Mouse (Mus musculus): ENCODE measurements around the gene Ffar2. TPM values are rescaled to one million over a fixed set of nuclear protein-coding genes. Genes with fewer than 3 reads are reported as not detected.
"Not testable (repeated sequence)": the region's sequence is repeated elsewhere in the genome, so short reads cannot be mapped to it uniquely, and the experiment has no call there.

Ffar2 gene
- polyA plus RNA-seq, 1 experiment from 2014 or later, result 0.10 TPM

GRCm38 (mm10) chr7:30832261-30832660 is 8.7 kb upstream of the Ffar2 start:
- Histone ChIP-seq H3K27ac (ENCODE audit: low read depth, low read length) (no peak overlapping the region), H3K27me3 (replicated peaks; ENCODE audit: control insufficient read depth, insufficient read depth, low read length) (no peaks in the 10 kb centered on the region), H3K36me3 (ENCODE audit: control insufficient read depth, insufficient read depth, low read length) (no peaks in the 10 kb centered on the region), H3K9me3 (ENCODE audit: control insufficient read depth, low read length) (no peaks in the 10 kb centered on the region), H3K4me2 (ENCODE audit: low read length) (no peak overlapping the region), H3K4me1 (ENCODE audit: control insufficient read depth, insufficient read depth, low read depth, low read length) (no peaks in the 10 kb centered on the region), H3K9ac (ENCODE audit: low read depth, low read length) (no peak overlapping the region), H3K4me3 (ENCODE audit: low read length) (no peak overlapping the region)
- 75% methylated on average over 11 of the region's 17 CpGs for WGBS
- no peak for ATAC-seq

GRCm38 (mm10) chr7:30829428-30829827 is 5.9 kb upstream of the Ffar2 start:
- ATAC-seq, result no peak

GRCm38 (mm10) chr7:30828871-30829270 is 5.3 kb upstream of the Ffar2 start:
- not testable (repeated sequence) for H3K4me3 ChIP-seq (ENCODE audit: low read length); H3K27ac ChIP-seq (ENCODE audit: low read depth, low read length); H3K27me3 ChIP-seq (replicated peaks; ENCODE audit: control insufficient read depth, insufficient read depth, low read length); H3K9ac ChIP-seq (ENCODE audit: low read depth, low read length); ATAC-seq; H3K9me3 ChIP-seq (ENCODE audit: control insufficient read depth, low read length); H3K4me2 ChIP-seq (ENCODE audit: low read length); H3K4me1 ChIP-seq (ENCODE audit: control insufficient read depth, insufficient read depth, low read depth, low read length); H3K36me3 ChIP-seq (ENCODE audit: control insufficient read depth, insufficient read depth, low read length)

More at GRCm38 (mm10) chr7:30829428-30829827, 5.9 kb upstream of the Ffar2 start:
- Histone ChIP-seq H3K4me2 (ENCODE audit: low read length) (no peak overlapping the region), H3K9me3 (ENCODE audit: control insufficient read depth, low read length) (no peaks in the 10 kb centered on the region), H3K9ac (ENCODE audit: low read depth, low read length) (no peak overlapping the region), H3K4me3 (ENCODE audit: low read length) (no peak overlapping the region), H3K27me3 (replicated peaks; ENCODE audit: control insufficient read depth, insufficient read depth, low read length) (no peaks in the 10 kb centered on the region), H3K27ac (ENCODE audit: low read depth, low read length) (no peak overlapping the region), H3K4me1 (ENCODE audit: control insufficient read depth, insufficient read depth, low read depth, low read length) (no peaks in the 10 kb centered on the region), H3K36me3 (ENCODE audit: control insufficient read depth, insufficient read depth, low read length) (no peaks in the 10 kb centered on the region)
- WGBS, result 69% methylated on average over 3 of the region's 3 CpGs

- Histone ChIP-seq H3K9ac (ENCODE audit: low read depth, low read length) (no peak overlapping the region), H3K27ac (ENCODE audit: low read depth, low read length) (no peak overlapping the region), H3K9me3 (ENCODE audit: control insufficient read depth, low read length) (no peaks in the 10 kb centered on the region), H3K27me3 (replicated peaks; ENCODE audit: control insufficient read depth, insufficient read depth, low read length) (0 out of 2 replicates have a peak, but pooled peaks cover 1% of the 10 kb centered on the region), H3K36me3 (ENCODE audit: control insufficient read depth, insufficient read depth, low read length) (no peaks in the 10 kb centered on the region), H3K4me2 (ENCODE audit: low read length) (no peak overlapping the region), H3K4me1 (ENCODE audit: control insufficient read depth, insufficient read depth, low read depth, low read length) (no peaks in the 10 kb centered on the region), H3K4me3 (ENCODE audit: low read length) (no peak overlapping the region)
- ATAC-seq, result no peak
- 95% methylated on average over 10 of the region's 10 CpGs for WGBS
These were observed 3.1 kb upstream of the Ffar2 start for GRCm38 (mm10) chr7:30826660-30827059.

- no peaks in the 10 kb centered on the region for H3K9me3 ChIP-seq (ENCODE audit: control insufficient read depth, low read length)
- H3K4me1 ChIP-seq (ENCODE audit: control insufficient read depth, insufficient read depth, low read depth, low read length), result no peaks in the 10 kb centered on the region
- no peak overlapping the region for H3K4me2 ChIP-seq (ENCODE audit: low read length)
- no peak overlapping the region for H3K9ac ChIP-seq (ENCODE audit: low read depth, low read length)
- H3K27me3 ChIP-seq (replicated peaks; ENCODE audit: control insufficient read depth, insufficient read depth, low read length), result 0 out of 2 replicates have a peak, but pooled peaks cover 2% of the 10 kb centered on the region
- 93% methylated on average over 3 of the region's 3 CpGs for WGBS
- ATAC-seq, result no peak
- no peaks in the 10 kb centered on the region for H3K36me3 ChIP-seq (ENCODE audit: control insufficient read depth, insufficient read depth, low read length)
- H3K27ac ChIP-seq (ENCODE audit: low read depth, low read length), result no peak overlapping the region
- no peak overlapping the region for H3K4me3 ChIP-seq (ENCODE audit: low read length)
These were observed 731 bp upstream of the Ffar2 start for GRCm38 (mm10) chr7:30824306-30824705.

GRCm38 (mm10) chr7:30821532-30821931 is 2.0 kb downstream of the Ffar2 start:
- H3K4me1 ChIP-seq (ENCODE audit: control insufficient read depth, insufficient read depth, low read depth, low read length), result no peaks in the 10 kb centered on the region
- H3K4me3 ChIP-seq (ENCODE audit: low read length), result no peak overlapping the region
- H3K27ac ChIP-seq (ENCODE audit: low read depth, low read length), result no peak overlapping the region
- ATAC-seq, result no peak
- H3K9ac ChIP-seq (ENCODE audit: low read depth, low read length), result no peak overlapping the region
- WGBS, result 68% methylated on average over 5 of the region's 5 CpGs
- H3K9me3 ChIP-seq (ENCODE audit: control insufficient read depth, low read length), result no peaks in the 10 kb centered on the region
- 0 out of 2 replicates have a peak, but pooled peaks cover 2% of the 10 kb centered on the region for H3K27me3 ChIP-seq (replicated peaks; ENCODE audit: control insufficient read depth, insufficient read depth, low read length)
- no peak overlapping the region for H3K4me2 ChIP-seq (ENCODE audit: low read length)
- no peaks in the 10 kb centered on the region for H3K36me3 ChIP-seq (ENCODE audit: control insufficient read depth, insufficient read depth, low read length)

- no peak overlapping the region for H3K9ac ChIP-seq (ENCODE audit: low read depth, low read length)
- 0 out of 2 replicates have a peak, but pooled peaks cover 2% of the 10 kb centered on the region for H3K27me3 ChIP-seq (replicated peaks; ENCODE audit: control insufficient read depth, insufficient read depth, low read length)
- no peaks in the 10 kb centered on the region for H3K9me3 ChIP-seq (ENCODE audit: control insufficient read depth, low read length)
- no peak overlapping the region for H3K4me3 ChIP-seq (ENCODE audit: low read length)
- H3K27ac ChIP-seq (ENCODE audit: low read depth, low read length), result no peak overlapping the region
- no peak for ATAC-seq
- H3K36me3 ChIP-seq (ENCODE audit: control insufficient read depth, insufficient read depth, low read length), result no peaks in the 10 kb centered on the region
- H3K4me2 ChIP-seq (ENCODE audit: low read length), result no peak overlapping the region
- H3K4me1 ChIP-seq (ENCODE audit: control insufficient read depth, insufficient read depth, low read depth, low read length), result no peaks in the 10 kb centered on the region
- 66% methylated on average over 7 of the region's 7 CpGs for WGBS
These were observed 2.6 kb downstream of the Ffar2 start for GRCm38 (mm10) chr7:30820854-30821445.

GRCm38 (mm10) chr7:30820131-30820530 is 3.4 kb downstream of the Ffar2 start:
- no peaks in the 10 kb centered on the region for H3K36me3 ChIP-seq (ENCODE audit: control insufficient read depth, insufficient read depth, low read length)
- H3K4me2 ChIP-seq (ENCODE audit: low read length), result no peak overlapping the region
- H3K27me3 ChIP-seq (replicated peaks; ENCODE audit: control insufficient read depth, insufficient read depth, low read length), result 0 out of 2 replicates have a peak, but pooled peaks cover 2% of the 10 kb centered on the region
- no peak overlapping the region for H3K9ac ChIP-seq (ENCODE audit: low read depth, low read length)
- H3K4me1 ChIP-seq (ENCODE audit: control insufficient read depth, insufficient read depth, low read depth, low read length), result no peaks in the 10 kb centered on the region
- no peak for ATAC-seq
- H3K27ac ChIP-seq (ENCODE audit: low read depth, low read length), result no peak overlapping the region
- WGBS, result 74% methylated on average over 6 of the region's 6 CpGs
- H3K4me3 ChIP-seq (ENCODE audit: low read length), result no peak overlapping the region
- no peaks in the 10 kb centered on the region for H3K9me3 ChIP-seq (ENCODE audit: control insufficient read depth, low read length)

GRCm38 (mm10) chr7:30812291-30812807 is 11.2 kb downstream of the Ffar2 start:
- Histone ChIP-seq H3K36me3 (ENCODE audit: control insufficient read depth, insufficient read depth, low read length) (no peaks in the 10 kb centered on the region), H3K27ac (ENCODE audit: low read depth, low read length) (no peak overlapping the region), H3K4me1 (ENCODE audit: control insufficient read depth, insufficient read depth, low read depth, low read length) (no peaks in the 10 kb centered on the region), H3K27me3 (replicated peaks; ENCODE audit: control insufficient read depth, insufficient read depth, low read length) (no peaks in the 10 kb centered on the region), H3K9me3 (ENCODE audit: control insufficient read depth, low read length) (no peaks in the 10 kb centered on the region), H3K4me3 (ENCODE audit: low read length) (no peak overlapping the region), H3K4me2 (ENCODE audit: low read length) (no peak overlapping the region), H3K9ac (ENCODE audit: low read depth, low read length) (no peak overlapping the region)
- 0 out of 2 replicates have a peak, but pooled peaks have one; percentile 40 for ATAC-seq
- 42% methylated on average over 6 of the region's 6 CpGs for WGBS

All from hindbrain, embryonic 16.5 days (tissue).